Mouse (Mus musculus) urinary bladder, postnatal 36 days (tissue): ENCODE data around the gene Glmp.
"Not testable (repeated sequence)": the region's sequence is repeated elsewhere in the genome, so short reads cannot be mapped to it uniquely, and the experiment has no call there.

Experiments used
- DNase-seq, 2 experiments: peaks; one replicate each; pipeline ENCODE4 v3.0.0; 2022; ENCODE audit warnings: low spot score in 2 of 2, mixed read lengths in 1 of 2

Glmp gene

GRCm38 (mm10) chr3:88376644-88377043 is 51.8 kb downstream of the Glmp start:
- DNase-seq: not testable (repeated sequence)

DNA sequence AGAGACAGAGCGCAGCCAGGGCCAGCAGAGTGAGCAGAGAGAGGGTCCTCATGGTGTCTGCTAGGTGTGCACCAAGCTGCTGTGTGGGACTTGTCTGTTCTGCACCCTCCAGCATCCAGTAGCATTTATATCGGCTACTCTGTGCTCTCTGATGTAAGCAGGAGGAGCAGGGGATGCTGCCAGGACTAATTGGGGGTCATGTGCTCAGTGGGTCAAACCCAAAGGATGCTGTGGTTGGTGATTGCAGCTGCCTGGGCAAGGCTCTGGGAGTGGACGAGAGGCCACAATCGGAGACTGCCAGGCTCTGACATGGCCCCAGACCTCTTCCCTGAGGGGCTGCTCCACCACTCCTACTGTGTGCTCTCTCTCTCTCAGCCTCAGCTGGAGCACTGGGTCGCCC is 53.8 kb downstream of the Glmp start, which contains the start of gene Bglap2:
Gene Bglap2 (minus strand): TSS at position 101 of the 400 bp plus-strand sequence.
- DNase-seq: not testable (repeated sequence)
